25 mouse cellular contexts compared by ENCODE assay signal in genomic region chr2:167048223-167048622, GRCm38 (mm10). TPM values are rescaled to one million over a fixed set of nuclear protein-coding genes. Genes with fewer than 3 reads are reported as not detected.
DNase-seq lines count a peak whose midpoint lies in the region; ATAC-seq and TF ChIP-seq lines count a peak whose summit lies in the region.
"Had no signal": no experiment of that assay in that cellular context is flagged by ENCODE, and none has a peak within 500 bp of the region (broad histone marks: within the 10 kb centered on the region; RNA-seq: fewer than 3 reads in every experiment).

No protein-coding gene starts in this region.

- no peak overlapping the region for H3K4me2 ChIP-seq in heart, embryonic 12.5 days
- no peak overlapping the region for H3K4me2 ChIP-seq in intestine, embryonic 15.5 days (replicated peaks)
- H3K4me2 ChIP-seq in intestine, postnatal 0 days (replicated peaks; ENCODE audit: low read depth): no peak overlapping the region
- H3K4me2 ChIP-seq in stomach, embryonic 15.5 days: no peak overlapping the region
- H3K4me2 ChIP-seq: embryonic facial prominence, embryonic 15.5 days; hindbrain, embryonic 13.5 days; limb, embryonic 15.5 days; midbrain, embryonic 12.5 days had no signal

- no peak for ATAC-seq in heart, embryonic 12.5 days (ENCODE audit: insufficient number of reproducible peaks, low FRiP score)
- ATAC-seq in intestine, embryonic 15.5 days: peak; percentile 62
- ATAC-seq in intestine, postnatal 0 days: no peak
- peak; percentile 41; the same call in 1 of the 2 replicates for ATAC-seq in stomach, embryonic 15.5 days (ENCODE audit: insufficient read depth, low FRiP score, low read depth)
- ATAC-seq: CD4-positive, CD25-positive, alpha-beta regulatory T cell, adult 4 months; forebrain, embryonic 14.5 days; lung, postnatal 0 days had no signal

- no peak overlapping the region for H3K9ac ChIP-seq in heart, embryonic 12.5 days
- H3K9ac ChIP-seq in intestine, embryonic 15.5 days: no peak overlapping the region
- no peak overlapping the region; the same call in 1 of the 2 replicates for H3K9ac ChIP-seq in intestine, postnatal 0 days (ENCODE audit: low read depth, low read length)
- H3K9ac ChIP-seq in stomach, embryonic 15.5 days: no peak overlapping the region
- H3K9ac ChIP-seq: embryonic facial prominence, embryonic 15.5 days; hindbrain, embryonic 13.5 days; limb, embryonic 15.5 days; midbrain, embryonic 12.5 days had no signal

- H3K4me3 ChIP-seq in heart, embryonic 12.5 days: no peak overlapping the region
- no peak overlapping the region for H3K4me3 ChIP-seq in intestine, embryonic 15.5 days (replicated peaks)
- no peak overlapping the region for H3K4me3 ChIP-seq in intestine, postnatal 0 days (ENCODE audit: low read depth, low read length)
- no peak overlapping the region for H3K4me3 ChIP-seq in stomach, embryonic 15.5 days (replicated peaks)
- H3K4me3 ChIP-seq: embryonic facial prominence, embryonic 15.5 days; heart, adult 2 months; hindbrain, embryonic 13.5 days; left cerebral cortex, adult 2 months; limb, embryonic 15.5 days; midbrain, embryonic 12.5 days had no signal

- peak overlapping the region; percentile 89 for H3K27ac ChIP-seq in heart, embryonic 12.5 days (ENCODE audit: poor library complexity, severe bottlenecking)
- H3K27ac ChIP-seq in intestine, embryonic 15.5 days: no peak overlapping the region
- no peak overlapping the region for H3K27ac ChIP-seq in intestine, postnatal 0 days (ENCODE audit: low read depth, low read length)
- H3K27ac ChIP-seq in stomach, embryonic 15.5 days: peak overlapping the region; percentile 45; the same call in 1 of the 2 replicates
- H3K27ac ChIP-seq: embryonic facial prominence, embryonic 15.5 days; heart, adult 2 months; hindbrain, embryonic 13.5 days; left cerebral cortex, adult 2 months; limb, embryonic 15.5 days; midbrain, embryonic 12.5 days had no signal

- H3K4me1 ChIP-seq in heart, embryonic 12.5 days (replicated peaks): peaks cover 18% of the 10 kb centered on the region
- H3K4me1 ChIP-seq in intestine, embryonic 15.5 days (replicated peaks): no peaks in the 10 kb centered on the region
- no peaks in the 10 kb centered on the region for H3K4me1 ChIP-seq in intestine, postnatal 0 days (replicated peaks; ENCODE audit: control insufficient read depth, insufficient read depth, low read length)
- no peaks in the 10 kb centered on the region for H3K4me1 ChIP-seq in stomach, embryonic 15.5 days
- H3K4me1 ChIP-seq: limb, embryonic 15.5 days had no signal

- H3K36me3 ChIP-seq in heart, embryonic 12.5 days: peaks cover 82% of the 10 kb centered on the region
- peaks cover 23% of the 10 kb centered on the region for H3K36me3 ChIP-seq in intestine, embryonic 15.5 days
- H3K36me3 ChIP-seq in intestine, postnatal 0 days (ENCODE audit: control insufficient read depth, insufficient read depth): peaks cover 86% of the 10 kb centered on the region
- peaks cover 42% of the 10 kb centered on the region for H3K36me3 ChIP-seq in stomach, embryonic 15.5 days

- no peaks in the 10 kb centered on the region for H3K27me3 ChIP-seq in heart, embryonic 12.5 days (replicated peaks)
- no peaks in the 10 kb centered on the region for H3K27me3 ChIP-seq in intestine, embryonic 15.5 days (replicated peaks)
- H3K27me3 ChIP-seq in intestine, postnatal 0 days (replicated peaks; ENCODE audit: control insufficient read depth, insufficient read depth, low read length): no peaks in the 10 kb centered on the region
- H3K27me3 ChIP-seq in stomach, embryonic 15.5 days (replicated peaks): no peaks in the 10 kb centered on the region
- H3K27me3 ChIP-seq: embryonic facial prominence, embryonic 15.5 days; hindbrain, embryonic 13.5 days; limb, embryonic 15.5 days; midbrain, embryonic 12.5 days had no signal

- no peaks in the 10 kb centered on the region for H3K9me3 ChIP-seq in heart, embryonic 12.5 days (replicated peaks)
- H3K9me3 ChIP-seq in intestine, embryonic 15.5 days: no peaks in the 10 kb centered on the region
- no peaks in the 10 kb centered on the region for H3K9me3 ChIP-seq in intestine, postnatal 0 days (ENCODE audit: control insufficient read depth)
- H3K9me3 ChIP-seq in stomach, embryonic 15.5 days: no peaks in the 10 kb centered on the region
- H3K9me3 ChIP-seq: embryonic facial prominence, embryonic 15.5 days; hindbrain, embryonic 13.5 days; limb, embryonic 15.5 days; midbrain, embryonic 12.5 days had no signal

- no peak for DNase-seq in heart, adult 9 months (ENCODE audit: low spot score in 2 of 2)
- DNase-seq in R1 (ENCODE audit: low read depth, low spot score): peak; percentile 30
- no peak for DNase-seq in right cerebral cortex, postnatal 14 days
- DNase-seq in lung, postnatal 4 days: no peak
- DNase-seq: adrenal gland, postnatal 36 days; cerebellum, adult 11 months; cerebellum, adult 9-11 months; gastrocnemius, postnatal 10 days; heart, adult 2 months; kidney, adult 8-10 months; kidney, postnatal 10 days; left cerebral cortex, postnatal 4 days; thymus, adult 2 months had no signal

- no peak for TF ChIP-seq CTCF in intestine, postnatal 0 days (IDR thresholded peaks at IDR 0.05; ENCODE audit: low read depth)

- 86% methylated on average over 10 of the region's 10 CpGs for whole genome bisulfite sequencing in heart, embryonic 12.5 days
- 88% methylated on average over 10 of the region's 10 CpGs for WGBS in intestine, embryonic 15.5 days
- WGBS in intestine, postnatal 0 days: 70% methylated on average over 10 of the region's 10 CpGs
- WGBS in stomach, embryonic 15.5 days: 73% methylated on average over 10 of the region's 10 CpGs

RNA-seq across cellular contexts. Expression of gene Znfx1, which starts 14.6 kb away (rescaled TPM):
- polyA plus RNA-seq in heart, embryonic 12.5 days (2016; fragmentation: Nextera tagmentation; extraction: Ambion mirVana): 9.8 and 10.4 TPM in 2 replicates
- 7.7 and 7.8 TPM in 2 replicates for polyA plus RNA-seq in intestine, embryonic 15.5 days (2015; fragmentation: Nextera tagmentation; extraction: Ambion mirVana)
- 13.1 and 15.2 TPM in 2 replicates for polyA plus RNA-seq in intestine, postnatal 0 days (2015; fragmentation: Nextera tagmentation; extraction: Ambion mirVana)
- polyA plus RNA-seq in stomach, embryonic 15.5 days (2015; fragmentation: Nextera tagmentation; extraction: Ambion mirVana): 7.9 TPM in 2 replicates

RNA-seq across cellular contexts. Expression of gene Ddx27, which starts 33.2 kb away (rescaled TPM):
- polyA plus RNA-seq in heart, embryonic 12.5 days (2016; fragmentation: Nextera tagmentation; extraction: Ambion mirVana): 33.7 and 35.8 TPM in 2 replicates
- polyA plus RNA-seq in intestine, embryonic 15.5 days (2015; fragmentation: Nextera tagmentation; extraction: Ambion mirVana): 45.9 and 47.7 TPM in 2 replicates
- polyA plus RNA-seq in intestine, postnatal 0 days (2015; fragmentation: Nextera tagmentation; extraction: Ambion mirVana): 15.8 and 16.3 TPM in 2 replicates
- polyA plus RNA-seq in stomach, embryonic 15.5 days (2015; fragmentation: Nextera tagmentation; extraction: Ambion mirVana): 47.4 and 50.4 TPM in 2 replicates

RNA-seq across cellular contexts. Expression of gene Stau1, which starts 52.1 kb away (rescaled TPM):
- polyA plus RNA-seq in heart, embryonic 12.5 days (2016; fragmentation: Nextera tagmentation; extraction: Ambion mirVana): 69.6 and 71.8 TPM in 2 replicates
- polyA plus RNA-seq in intestine, embryonic 15.5 days (2015; fragmentation: Nextera tagmentation; extraction: Ambion mirVana): 62.8 and 70.5 TPM in 2 replicates
- 30.0 and 31.0 TPM in 2 replicates for polyA plus RNA-seq in intestine, postnatal 0 days (2015; fragmentation: Nextera tagmentation; extraction: Ambion mirVana)
- 70.6 and 76.9 TPM in 2 replicates for polyA plus RNA-seq in stomach, embryonic 15.5 days (2015; fragmentation: Nextera tagmentation; extraction: Ambion mirVana)

Comparison
In these comparisons a context has a peak if more than half of its experiments do, and no peak if none do; other contexts are left out.
1. ATAC-seq: peak in intestine, embryonic 15.5 days (single experiment) and stomach, embryonic 15.5 days (single experiment); none in heart, embryonic 12.5 days (single experiment) and intestine, postnatal 0 days (single experiment).
2. H3K27ac ChIP-seq: peak in heart, embryonic 12.5 days (single experiment) and stomach, embryonic 15.5 days (single experiment); none in intestine, embryonic 15.5 days (single experiment) and intestine, postnatal 0 days (single experiment).